Mouse (Mus musculus) MEL (cell line): ENCODE results near the gene Aldh3b3. TPM values are rescaled to one million over a fixed set of nuclear protein-coding genes. Genes with fewer than 3 reads are reported as not detected.

ENCODE experiments used
- DNase-seq: peaks from one replicate; pipeline ENCODE4 v3.0.0; 2011; ENCODE audit warnings: low read depth, low spot score
- H3K27ac ChIP-seq: 2 replicates; pipeline ENCODE4 v1.5.1; 2012; ENCODE audit warnings: low read depth, mild to moderate bottlenecking, control low read depth, low read length, moderate library complexity; ENCODE audit not compliant: control insufficient read depth
- H3K27me3 ChIP-seq, 2 experiments: fragments of 150-350 bp in 1 of 2; sonication (generic) in 1 of 2; 2 replicates each; pipeline ENCODE4 v1.6.1; 2012; ENCODE audit warnings: low read length in 2 of 2, mild to moderate bottlenecking in 2 of 2, improper control_type of control experiment in 1 of 2, moderate library complexity in 1 of 2; ENCODE audit not compliant: insufficient read depth in 2 of 2, control insufficient read depth in 1 of 2
- H3K36me3 ChIP-seq, 2 experiments: 2 replicates each; pipeline ENCODE4 v1.6.1; 2012 to 2014; ENCODE audit warnings: low read length in 2 of 2, improper control_type of control experiment in 1 of 2, inconsistent platforms in 1 of 2, mild to moderate bottlenecking in 1 of 2; ENCODE audit not compliant: insufficient read depth in 2 of 2, control insufficient read depth in 1 of 2
- H3K4me1 ChIP-seq, 2 experiments: fragments of 150-350 bp in 1 of 2; sonication (generic) in 1 of 2; 2 replicates each; pipeline ENCODE4 v1.6.1; 2012; ENCODE audit warnings: low read length in 2 of 2, improper control_type of control experiment in 1 of 2, mild to moderate bottlenecking in 1 of 2; ENCODE audit not compliant: insufficient read depth in 2 of 2, control insufficient read depth in 1 of 2
- H3K4me3 ChIP-seq, 2 experiments: fragments of 150-350 bp in 1 of 2; sonication (generic) in 1 of 2; 2 replicates each; pipeline ENCODE4 v1.5.1; 2012; ENCODE audit warnings: low read depth in 2 of 2, low read length in 2 of 2, mild to moderate bottlenecking in 2 of 2, moderate library complexity in 2 of 2, control low read depth in 1 of 2, improper control_type of control experiment in 1 of 2; ENCODE audit not compliant: control insufficient read depth in 1 of 2, insufficient read depth in 1 of 2
- H3K79me2 ChIP-seq: 2 replicates; pipeline ENCODE4 v1.6.1; 2012; ENCODE audit warnings: mild to moderate bottlenecking, low read length, moderate library complexity; ENCODE audit not compliant: control insufficient read depth, poor library complexity, insufficient read depth
- H3K9ac ChIP-seq: 2 replicates; pipeline ENCODE4 v1.6.1; 2012; ENCODE audit warnings: low read depth, mild to moderate bottlenecking, control low read depth, low read length, moderate library complexity; ENCODE audit not compliant: control insufficient read depth, poor library complexity, severe bottlenecking
- H3K9me3 ChIP-seq: fragments of 150-350 bp; sonication (generic); replicated peaks from 2 replicates; pipeline ENCODE4 v1.6.1; 2012; ENCODE audit warnings: mild to moderate bottlenecking, low read length, improper control_type of control experiment, moderate library complexity; ENCODE audit not compliant: insufficient read depth
- BHLHE40 ChIP-seq: IDR thresholded peaks from 2 replicates; pipeline ENCODE4 v1.6.1; 2012; ENCODE audit warnings: low read depth, mild to moderate bottlenecking, inconsistent platforms, low read length, improper control_type of control experiment, borderline replicate concordance
- CHD1 ChIP-seq: IDR thresholded peaks from 2 replicates; pipeline ENCODE4 v1.6.1; 2012; ENCODE audit warnings: low read depth, mild to moderate bottlenecking, inconsistent platforms, low read length, improper control_type of control experiment
- CHD2 ChIP-seq: IDR thresholded peaks from 2 replicates; pipeline ENCODE4 v1.6.1; 2011; ENCODE audit warnings: low read length, improper control_type of control experiment
- CTCF ChIP-seq, 3 experiments: IDR thresholded peaks in 2 of 3; conservative IDR thresholded peaks in 1 of 3; 2 replicates each; pipeline ENCODE4 v1.5.1; 2011 to 2012; ENCODE audit warnings: low read length in 3 of 3, low read depth in 2 of 3, mild to moderate bottlenecking in 2 of 3, improper control_type of control experiment in 1 of 3, inconsistent platforms in 1 of 3, mixed read lengths in 1 of 3, moderate library complexity in 1 of 3; ENCODE audit not compliant: control insufficient read depth in 1 of 3, insufficient read depth in 1 of 3, poor library complexity in 1 of 3, severe bottlenecking in 1 of 3
- E2F4 ChIP-seq: IDR thresholded peaks from 2 replicates; pipeline ENCODE4 v1.6.1; 2011; ENCODE audit warnings: low read depth, low read length, improper control_type of control experiment, borderline replicate concordance
- ELF1 ChIP-seq: IDR thresholded peaks from 2 replicates; pipeline ENCODE4 v1.6.1; 2014; ENCODE audit warnings: low read depth, mild to moderate bottlenecking, inconsistent platforms, low read length, improper control_type of control experiment, moderate library complexity
- EP300 ChIP-seq, 2 experiments: IDR thresholded peaks; 2 replicates each; pipeline ENCODE4 v1.6.1; 2011; ENCODE audit warnings: improper control_type of control experiment in 2 of 2, low read length in 2 of 2, low read depth in 1 of 2, mild to moderate bottlenecking in 1 of 2
- ETS1 ChIP-seq: IDR thresholded peaks from 2 replicates; pipeline ENCODE4 v1.6.1; 2012; ENCODE audit warnings: low read depth, mild to moderate bottlenecking, inconsistent platforms, low read length, improper control_type of control experiment, moderate library complexity
- GABPA ChIP-seq: IDR thresholded peaks from 2 replicates; pipeline ENCODE4 v1.6.1; 2012; ENCODE audit warnings: low read depth, mild to moderate bottlenecking, inconsistent platforms, low read length, improper control_type of control experiment, moderate library complexity
- GATA1 ChIP-seq: IDR thresholded peaks from 2 replicates; pipeline ENCODE4 v1.6.1; 2011; ENCODE audit warnings: low read depth, low read length, improper control_type of control experiment
- KAT2A ChIP-seq: conservative IDR thresholded peaks from 2 replicates; pipeline ENCODE4 v1.6.1; 2012; ENCODE audit warnings: low read depth, low read length, improper control_type of control experiment, inconsistent platforms
- MAX ChIP-seq: IDR thresholded peaks from 2 replicates; pipeline ENCODE4 v1.6.1; 2011; ENCODE audit warnings: low read length, improper control_type of control experiment
- MAZ ChIP-seq: IDR thresholded peaks from 2 replicates; pipeline ENCODE4 v1.6.1; 2012; ENCODE audit warnings: low read depth, mild to moderate bottlenecking, inconsistent platforms, low read length, improper control_type of control experiment
- MYC ChIP-seq: IDR thresholded peaks from 2 replicates; pipeline ENCODE4 v1.6.1; 2011; ENCODE audit warnings: low read depth, mild to moderate bottlenecking, low read length, improper control_type of control experiment, moderate library complexity
- NELFE ChIP-seq: IDR thresholded peaks from 2 replicates; pipeline ENCODE4 v1.6.1; 2011; ENCODE audit warnings: low read depth, low read length, improper control_type of control experiment
- POLR2A ChIP-seq, 2 experiments: IDR thresholded peaks; 2 replicates each; pipeline ENCODE4 v1.6.1; 2011 to 2012; ENCODE audit warnings: low read length in 2 of 2, mild to moderate bottlenecking in 2 of 2, control low read depth in 1 of 2, improper control_type of control experiment in 1 of 2, low read depth in 1 of 2, moderate library complexity in 1 of 2; ENCODE audit not compliant: control insufficient read depth in 1 of 2, insufficient read depth in 1 of 2, poor library complexity in 1 of 2
- POLR2AphosphoS2 ChIP-seq: IDR thresholded peaks from 2 replicates; pipeline ENCODE4 v1.6.1; 2011; ENCODE audit warnings: low read length, improper control_type of control experiment
- POLR2AphosphoS5 ChIP-seq: IDR thresholded peaks from 2 replicates; pipeline ENCODE4 v1.6.1; 2012; ENCODE audit warnings: low read depth, borderline replicate concordance, mild to moderate bottlenecking, inconsistent platforms, low read length, moderate library complexity, mixed read lengths
- RAD21 ChIP-seq: IDR thresholded peaks from 2 replicates; pipeline ENCODE4 v1.6.1; 2011; ENCODE audit warnings: mild to moderate bottlenecking, low read depth, low read length, improper control_type of control experiment
- RCOR1 ChIP-seq: IDR thresholded peaks from 2 replicates; pipeline ENCODE4 v1.6.1; 2012; ENCODE audit warnings: low read depth, mild to moderate bottlenecking, inconsistent platforms, low read length, improper control_type of control experiment
- SIN3A ChIP-seq: IDR thresholded peaks from 2 replicates; pipeline ENCODE4 v1.6.1; 2012; ENCODE audit warnings: low read length, improper control_type of control experiment, inconsistent platforms
- SMC3 ChIP-seq: IDR thresholded peaks from 2 replicates; pipeline ENCODE4 v1.6.1; 2011; ENCODE audit warnings: low read depth, low read length, improper control_type of control experiment
- TCF12 ChIP-seq: IDR thresholded peaks from 2 replicates; pipeline ENCODE4 v1.6.1; 2014; ENCODE audit warnings: low read depth, mild to moderate bottlenecking, inconsistent platforms, low read length, improper control_type of control experiment, moderate library complexity
- USF1 ChIP-seq: IDR thresholded peaks from 2 replicates; pipeline ENCODE4 v1.6.1; 2014; ENCODE audit warnings: low read depth, mild to moderate bottlenecking, inconsistent platforms, low read length, improper control_type of control experiment, moderate library complexity
- ZKSCAN1 ChIP-seq: IDR thresholded peaks from 2 replicates; pipeline ENCODE4 v1.6.1; 2012; ENCODE audit warnings: low read depth, mild to moderate bottlenecking, inconsistent platforms, low read length, improper control_type of control experiment, moderate library complexity
- polyA plus RNA-seq, 2 experiments: library from polyadenylated mRNA; stranded (reverse) in 1 of 2; unstranded in 1 of 2; fragments of >175 nt in 1 of 2; fragments of >200 nt in 1 of 2; gene quantifications; 2 replicates each; pipeline versions ENCODE4 v1.2.1 to v1.2.4; 2012; ENCODE audit warnings: low replicate concordance in 2 of 2, low read depth in 1 of 2; ENCODE audit not compliant: insufficient read length in 2 of 2, insufficient read depth in 1 of 2, missing spikeins in 1 of 2
- total RNA-seq: library from RNA; depleted of rRNA; stranded (reverse); fragments of 300-350 nt; gene quantifications from 2 replicates; pipeline ENCODE4 v1.2.3, GENCODE M21; 2012

The Aldh3b3 gene
- total and polyA plus RNA-seq, 3 experiments, result not detected

- no peak for DNase-seq
- TF ChIP-seq BHLHE40, result no peak
- no peak for TF ChIP-seq TCF12
- no peak for TF ChIP-seq E2F4
- TF ChIP-seq RCOR1, result no peak
- TF ChIP-seq POLR2AphosphoS2, result no peak; the same call in 1 of the 2 replicates
- TF ChIP-seq ELF1, result no peak
- no peak for TF ChIP-seq MYC
- no peak for TF ChIP-seq GABPA
- no peak for TF ChIP-seq ETS1
- no peak for TF ChIP-seq MAX
- no peak for TF ChIP-seq MAZ
- TF ChIP-seq CHD2, result no peak
- no peak for TF ChIP-seq KAT2A
- TF ChIP-seq SIN3A, result no peak
- TF ChIP-seq POLR2A (IDR thresholded peaks at IDR 0.05; ENCODE audit: control insufficient read depth in 1 of 2, insufficient read depth in 1 of 2, low read depth in 1 of 2, low read length in 2 of 2, poor library complexity in 1 of 2), result no peak
- TF ChIP-seq ZKSCAN1, result no peak
- TF ChIP-seq NELFE, result no peak
- TF ChIP-seq USF1, result no peak
- Histone ChIP-seq H3K4me3 (no peak overlapping the region), H3K27me3 (no peaks in the 10 kb centered on the region), H3K79me2 (peaks cover 1% of the 10 kb centered on the region; the same call in 1 of the 2 replicates), H3K9ac (no peak overlapping the region), H3K36me3 (peaks cover 2% of the 10 kb centered on the region in 2 experiments; a peak in 2 of 4 replicates), H3K9me3 (no peaks in the 10 kb centered on the region), H3K27ac (no peak overlapping the region), H3K4me1 (peaks cover 0 to 6% of the 10 kb centered on the region in 2 experiments; a peak in 2 of 4 replicates)
Measured at GRCm38 (mm10) chr19:4005091-4005490, 46.6 kb downstream of the Aldh3b3 start.

- Histone ChIP-seq H3K9me3 (no peaks in the 10 kb centered on the region), H3K27ac (no peak overlapping the region), H3K36me3 (peaks cover 2 to 4% of the 10 kb centered on the region in 2 experiments; a peak in 2 of 4 replicates), H3K4me3 (no peak overlapping the region), H3K4me1 (peaks cover 0 to 6% of the 10 kb centered on the region in 2 experiments; a peak in 2 of 4 replicates), H3K9ac (no peak overlapping the region), H3K79me2 (no peaks in the 10 kb centered on the region; the same call in 1 of the 2 replicates), H3K27me3 (no peaks in the 10 kb centered on the region)
- DNase-seq, result no peak
- no peak for TF ChIP-seq SMC3
- TF ChIP-seq BHLHE40, result no peak
- TF ChIP-seq GATA1, result no peak
- no peak for TF ChIP-seq TCF12
- TF ChIP-seq POLR2AphosphoS5, result no peak
- TF ChIP-seq MAX, result no peak
- TF ChIP-seq EP300 (IDR thresholded peaks at IDR 0.05; ENCODE audit: low read depth in 1 of 2, low read length in 2 of 2), result no peak
- no peak for TF ChIP-seq SIN3A
- no peak for TF ChIP-seq POLR2A (IDR thresholded peaks at IDR 0.05; ENCODE audit: control insufficient read depth in 1 of 2, insufficient read depth in 1 of 2, low read depth in 1 of 2, low read length in 2 of 2, poor library complexity in 1 of 2)
- TF ChIP-seq CHD1, result no peak
- no peak for TF ChIP-seq CTCF (IDR thresholded peaks at IDR 0.05 in 2 of 3, conservative IDR thresholded peaks at IDR 0.05 in 1 of 3; ENCODE audit: control insufficient read depth in 1 of 3, insufficient read depth in 1 of 3, low read depth in 2 of 3, low read length in 3 of 3, poor library complexity in 1 of 3, severe bottlenecking in 1 of 3)
- TF ChIP-seq RAD21, result no peak
Measured at GRCm38 (mm10) chr19:4005971-4006370, 47.5 kb downstream of the Aldh3b3 start.
